Mouse (Mus musculus) midbrain, embryonic 11.5 days (tissue): ENCODE results near the gene Tmem131. TPM values are rescaled to one million over a fixed set of nuclear protein-coding genes. Genes with fewer than 3 reads are reported as not detected.
"Not testable (repeated sequence)": the region's sequence is repeated elsewhere in the genome, so short reads cannot be mapped to it uniquely, and the experiment has no call there.

Experiments used
- ATAC-seq: fragments of 200-750 bp; cut with Nextera tagmentation; 2 replicates; pipeline ENCODE4 v1.8.0; 2017; ENCODE audit warnings: moderate TSS enrichment, moderate library complexity; ENCODE audit not compliant: low FRiP score
- DNase-seq: peaks from one replicate; pipeline ENCODE4 v3.0.0; 2015; ENCODE audit warnings: low spot score; ENCODE audit errors: missing footprints
- H3K27ac ChIP-seq: fragments of 300-500 bp; sonication (generic); 2 replicates; pipeline ENCODE4 v1.5.1; 2014; ENCODE audit warnings: low read depth, low read length
- H3K27me3 ChIP-seq: fragments of 300-500 bp; sonication (generic); 2 replicates; pipeline ENCODE4 v1.6.1; 2014; ENCODE audit warnings: mild to moderate bottlenecking, low read length, moderate library complexity, mixed read lengths; ENCODE audit not compliant: control insufficient read depth, insufficient read depth
- H3K36me3 ChIP-seq: fragments of 300-500 bp; sonication (generic); 2 replicates; pipeline ENCODE4 v1.6.1; 2014; ENCODE audit warnings: mild to moderate bottlenecking, low read length, moderate library complexity, mixed read lengths; ENCODE audit not compliant: control insufficient read depth, insufficient read depth
- H3K4me1 ChIP-seq: fragments of 300-500 bp; sonication (generic); 2 replicates; pipeline ENCODE4 v1.6.1; 2014; ENCODE audit warnings: low read length; ENCODE audit not compliant: control insufficient read depth, insufficient read depth
- H3K4me2 ChIP-seq: fragments of 300-500 bp; sonication (generic); 2 replicates; pipeline ENCODE4 v1.6.1; 2014; ENCODE audit warnings: mild to moderate bottlenecking, moderate library complexity
- H3K4me3 ChIP-seq: fragments of 300-500 bp; sonication (generic); 2 replicates; pipeline ENCODE4 v1.5.1; 2014; ENCODE audit warnings: low read depth, low read length
- H3K9ac ChIP-seq: fragments of 300-500 bp; sonication (generic); 2 replicates; pipeline ENCODE4 v1.6.1; 2014; ENCODE audit warnings: low read length
- H3K9me3 ChIP-seq: fragments of 300-500 bp; sonication (generic); 2 replicates; pipeline ENCODE4 v1.6.1; 2016; ENCODE audit warnings: low read length; ENCODE audit not compliant: control insufficient read depth
- WGBS: fragments of 180-500 bp; shearing (Covaris S2); extraction: QIAGEN DNeasy Blood & Tissue Kit; methylation state at CpG from one replicate; pipeline ENCODE4 v1.1.7; 2014; 5-methylcytosine and 5-hydroxymethylcytosine counted together
- polyA plus RNA-seq: library from polyadenylated mRNA; unstranded; fragments of >200 nt; fragmentation: Nextera tagmentation; extraction: Ambion mirVana; gene quantifications from 2 replicates; pipeline ENCODE4 v1.2.1, GENCODE M21; 2014

Gene Tmem131
- polyA plus RNA-seq, 1 experiment from 2014 or later, result 14.7 TPM

GRCm38 (mm10) chr1:36830913-36831866 is 112.3 kb downstream of the Tmem131 start:
- H3K4me1 ChIP-seq, result no peaks in the 10 kb centered on the region
- WGBS, result 68% methylated on average over 14 of the region's 14 CpGs
- H3K27me3 ChIP-seq, result no peaks in the 10 kb centered on the region
- no peak overlapping the region for H3K4me2 ChIP-seq
- ATAC-seq (no peak), DNase-seq (peak; percentile 74)
- H3K36me3 ChIP-seq, result peaks cover 15% of the 10 kb centered on the region; the same call in 1 of the 2 replicates
- no peaks in the 10 kb centered on the region for H3K9me3 ChIP-seq
- H3K4me3 ChIP-seq, result no peak overlapping the region
- no peak overlapping the region for H3K27ac ChIP-seq
- H3K9ac ChIP-seq, result no peak overlapping the region

DNA sequence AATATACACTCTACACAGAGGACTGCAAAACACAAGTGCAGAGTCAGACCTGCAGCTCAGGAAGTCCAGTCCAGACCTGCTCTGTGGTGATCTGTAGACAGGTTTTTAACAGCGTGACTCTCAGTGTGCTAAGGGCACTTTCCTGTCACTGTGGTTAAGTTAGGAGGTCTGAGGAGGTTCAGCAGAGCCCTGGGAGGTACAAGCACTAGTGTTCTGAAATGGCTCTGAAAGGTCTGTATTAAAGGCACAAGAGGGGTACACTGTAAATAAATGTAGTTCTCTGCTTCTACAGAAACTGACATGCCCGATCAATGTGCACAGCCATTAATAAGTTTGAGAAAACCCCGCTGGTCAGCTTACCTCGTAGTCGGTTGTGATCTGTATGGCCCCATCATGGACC is 119.1 kb downstream of the Tmem131 start:
- H3K9me3 ChIP-seq, result no peaks in the 10 kb centered on the region
- no peak overlapping the region for H3K27ac ChIP-seq
- no peaks in the 10 kb centered on the region for H3K4me1 ChIP-seq
- no peaks in the 10 kb centered on the region for H3K27me3 ChIP-seq
- H3K4me3 ChIP-seq, result no peak overlapping the region
- no peak overlapping the region for H3K4me2 ChIP-seq
- no peak overlapping the region for H3K9ac ChIP-seq
- WGBS, result 87% methylated on average over 5 of the region's 5 CpGs
- ATAC-seq (no peak), DNase-seq (peak; percentile 68)
- H3K36me3 ChIP-seq, result peaks cover 18% of the 10 kb centered on the region

DNA sequence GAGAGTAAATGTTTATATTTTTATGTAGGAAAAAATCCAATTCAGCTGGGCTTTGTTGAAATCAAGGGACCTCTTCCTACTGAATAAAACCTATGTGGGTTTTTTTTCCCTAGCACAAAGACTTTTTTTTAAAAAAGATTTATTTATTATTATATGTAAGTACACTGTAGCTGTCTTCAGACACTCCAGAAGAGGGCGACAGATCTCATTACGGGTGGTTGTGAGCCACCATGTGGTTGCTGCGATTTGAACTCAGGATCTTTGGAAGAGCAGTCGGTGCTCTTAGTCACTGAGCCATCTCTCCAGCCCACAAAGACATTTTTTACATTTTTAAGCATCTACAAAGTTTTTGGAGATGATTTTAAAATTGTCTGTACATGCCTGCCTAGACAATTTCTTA is 121.5 kb downstream of the Tmem131 start:
- H3K4me2 ChIP-seq, H3K4me3 ChIP-seq, H3K9me3 ChIP-seq, H3K4me1 ChIP-seq, H3K9ac ChIP-seq, H3K27me3 ChIP-seq, ATAC-seq, H3K27ac ChIP-seq: not testable (repeated sequence)
- WGBS, result 90% methylated on average over 4 of the region's 4 CpGs
- H3K36me3 ChIP-seq, result peaks cover 18% of the 10 kb centered on the region
- DNase-seq, result peak; percentile 6

DNA sequence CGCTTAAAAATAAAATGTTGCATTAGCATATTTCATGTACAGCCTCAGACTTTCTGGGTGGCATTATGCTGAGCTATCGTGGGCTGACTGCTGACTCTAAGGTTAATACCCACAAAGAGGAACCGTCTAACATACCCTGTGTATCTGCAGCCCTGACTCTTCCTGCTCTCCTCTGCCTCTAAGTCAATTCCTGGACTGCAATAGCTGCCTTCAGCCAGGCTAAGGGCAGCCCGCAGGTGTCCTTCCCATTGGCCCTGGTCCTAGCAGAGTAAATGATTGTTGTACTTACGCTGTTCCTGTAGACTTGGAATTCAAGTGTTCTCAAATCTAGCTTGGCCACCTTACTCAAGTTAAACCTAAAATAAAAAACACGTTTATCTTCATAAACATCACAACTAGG is 128.3 kb downstream of the Tmem131 start:
- DNase-seq (peak; percentile 14), ATAC-seq (no peak)
- Histone ChIP-seq H3K27me3 (no peaks in the 10 kb centered on the region), H3K4me1 (no peaks in the 10 kb centered on the region), H3K27ac (no peak overlapping the region), H3K9me3 (no peaks in the 10 kb centered on the region), H3K9ac (no peak overlapping the region), H3K4me2 (no peak overlapping the region), H3K4me3 (no peak overlapping the region), H3K36me3 (peaks cover 12% of the 10 kb centered on the region)
- 91% methylated on average over 6 of the region's 6 CpGs for WGBS

GRCm38 (mm10) chr1:36814271-36814903 is 129.1 kb downstream of the Tmem131 start:
- peak; percentile 77 for DNase-seq

GRCm38 (mm10) chr1:36813415-36813814 is 130.1 kb downstream of the Tmem131 start:
- Histone ChIP-seq H3K9me3 (no peaks in the 10 kb centered on the region), H3K4me3 (no peak overlapping the region), H3K36me3 (peaks cover 20% of the 10 kb centered on the region), H3K4me1 (no peaks in the 10 kb centered on the region), H3K9ac (no peak overlapping the region), H3K27me3 (no peaks in the 10 kb centered on the region), H3K4me2 (no peak overlapping the region), H3K27ac (no peak overlapping the region)
- DNase-seq, result peak; percentile 49
- WGBS, result 92% methylated on average over 7 of the region's 7 CpGs
- ATAC-seq, result no peak

More at GRCm38 (mm10) chr1:36814271-36814903, 129.1 kb downstream of the Tmem131 start:
- no peaks in the 10 kb centered on the region for H3K27me3 ChIP-seq
- H3K9me3 ChIP-seq, result no peaks in the 10 kb centered on the region
- no peak overlapping the region for H3K4me3 ChIP-seq
- H3K36me3 ChIP-seq, result peaks cover 17% of the 10 kb centered on the region
- WGBS, result 86% methylated on average over 5 of the region's 5 CpGs
- H3K9ac ChIP-seq, result no peak overlapping the region
- no peak overlapping the region for H3K4me2 ChIP-seq
- no peak for ATAC-seq
- no peaks in the 10 kb centered on the region for H3K4me1 ChIP-seq
- H3K27ac ChIP-seq, result no peak overlapping the region

DNA sequence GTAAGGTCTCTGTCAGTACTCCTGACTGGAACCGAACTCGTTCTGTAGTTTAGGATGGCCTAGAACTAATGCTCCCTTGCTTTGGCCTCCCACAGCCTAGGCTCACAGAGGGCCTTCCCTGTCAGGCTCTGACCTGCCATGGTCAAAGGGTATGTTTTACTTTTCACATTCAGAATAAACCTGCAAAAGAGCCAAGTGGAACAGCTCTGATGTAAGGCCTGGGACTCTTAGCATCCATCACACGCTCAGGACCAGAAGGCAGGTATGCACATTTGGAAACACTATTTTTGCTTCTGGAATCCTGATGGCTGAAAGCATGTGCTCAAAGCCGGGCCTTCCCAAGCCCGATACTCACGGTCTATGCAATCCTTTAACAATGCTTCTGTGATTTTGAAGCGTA is 131.7 kb downstream of the Tmem131 start:
- Histone ChIP-seq H3K36me3 (peaks cover 28% of the 10 kb centered on the region), H3K27me3 (no peaks in the 10 kb centered on the region), H3K27ac (no peak overlapping the region), H3K4me1 (no peaks in the 10 kb centered on the region), H3K9me3 (no peaks in the 10 kb centered on the region), H3K4me2 (no peak overlapping the region), H3K9ac (no peak overlapping the region), H3K4me3 (no peak overlapping the region)
- 98% methylated on average over 7 of the region's 7 CpGs for WGBS
- ATAC-seq (no peak), DNase-seq (no peak)

- DNase-seq (peak; percentile 76), ATAC-seq (no peak)
- no peak overlapping the region for H3K27ac ChIP-seq
- H3K36me3 ChIP-seq, result peaks cover 31% of the 10 kb centered on the region
- 96% methylated on average over 14 of the region's 14 CpGs for WGBS
- no peaks in the 10 kb centered on the region for H3K9me3 ChIP-seq
- H3K9ac ChIP-seq, result no peak overlapping the region
- no peak overlapping the region for H3K4me3 ChIP-seq
- no peak overlapping the region for H3K4me2 ChIP-seq
- no peaks in the 10 kb centered on the region for H3K4me1 ChIP-seq
- H3K27me3 ChIP-seq, result no peaks in the 10 kb centered on the region
Observed at GRCm38 (mm10) chr1:36807782-36808565, 135.5 kb downstream of the Tmem131 start.
